Mouse (Mus musculus): ENCODE data around the gene Agap1. TPM values are rescaled to one million over a fixed set of nuclear protein-coding genes. Genes with fewer than 3 reads are reported as not detected.

Gene Agap1
- polyA plus RNA-seq, 1 experiment from 2014 or later: 1.6 TPM

DNA sequence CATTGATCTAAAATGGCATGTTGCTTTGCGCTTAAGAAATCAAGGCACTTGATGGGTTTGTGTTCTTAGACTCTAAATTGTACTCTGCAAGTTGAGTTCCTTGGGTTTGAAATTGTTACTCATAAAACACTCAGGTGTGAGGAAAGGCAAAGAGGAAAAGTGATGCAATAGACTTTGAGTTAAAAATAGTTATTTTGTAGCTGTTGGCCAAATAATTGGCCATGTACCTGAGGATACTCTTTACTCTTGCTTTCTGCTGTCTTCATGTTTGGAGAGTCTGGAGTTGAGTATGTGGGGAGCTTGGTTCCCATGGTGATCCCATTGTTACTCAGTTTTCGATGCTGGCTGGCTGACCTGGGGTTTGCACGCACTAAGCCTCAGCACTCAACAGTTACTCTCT lies 291.6 kb downstream of the Agap1 start:
- no peak for DNase-seq (ENCODE audit: low spot score)

DNA sequence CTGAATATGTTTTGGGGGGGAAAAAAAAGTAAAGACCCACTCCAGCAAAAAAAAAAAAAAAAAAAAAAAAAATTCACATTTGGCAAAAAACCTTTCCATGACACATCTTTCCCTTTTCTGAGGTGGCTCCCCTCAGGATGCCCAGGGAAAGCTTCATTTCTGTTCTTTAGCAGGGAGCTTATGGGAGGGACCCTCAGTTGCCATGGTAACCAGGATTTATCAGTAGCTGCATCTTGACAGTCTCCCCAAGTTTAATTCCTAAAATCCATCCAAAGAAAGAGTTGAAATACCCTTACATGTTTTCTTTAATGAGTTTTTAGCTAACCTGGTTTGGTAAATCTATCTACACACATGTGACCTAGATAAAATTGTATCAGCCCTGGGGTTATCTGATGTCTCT lies 295.1 kb downstream of the Agap1 start:
- no peak for DNase-seq (ENCODE audit: low spot score)

DNA sequence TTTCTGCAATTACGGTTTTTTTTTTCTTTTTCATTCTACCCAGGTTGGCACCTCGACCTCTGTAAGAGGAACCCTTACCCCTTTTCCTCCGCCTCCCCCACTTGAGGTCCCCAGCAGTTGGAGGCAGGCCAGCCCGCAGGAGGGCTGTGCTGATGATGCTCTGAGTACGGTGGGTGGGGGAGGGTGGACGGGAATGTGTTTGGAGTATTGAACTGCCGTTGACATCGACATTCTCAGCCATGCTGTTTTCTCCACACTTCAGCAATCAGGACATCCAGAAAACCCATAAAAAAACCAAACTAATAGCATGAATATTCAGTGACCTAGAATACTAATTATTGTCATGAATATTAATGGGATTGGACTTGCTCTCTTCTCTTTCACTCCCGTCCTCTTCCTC lies 295.9 kb downstream of the Agap1 start:
- DNase-seq (ENCODE audit: low spot score): no peak

DNA sequence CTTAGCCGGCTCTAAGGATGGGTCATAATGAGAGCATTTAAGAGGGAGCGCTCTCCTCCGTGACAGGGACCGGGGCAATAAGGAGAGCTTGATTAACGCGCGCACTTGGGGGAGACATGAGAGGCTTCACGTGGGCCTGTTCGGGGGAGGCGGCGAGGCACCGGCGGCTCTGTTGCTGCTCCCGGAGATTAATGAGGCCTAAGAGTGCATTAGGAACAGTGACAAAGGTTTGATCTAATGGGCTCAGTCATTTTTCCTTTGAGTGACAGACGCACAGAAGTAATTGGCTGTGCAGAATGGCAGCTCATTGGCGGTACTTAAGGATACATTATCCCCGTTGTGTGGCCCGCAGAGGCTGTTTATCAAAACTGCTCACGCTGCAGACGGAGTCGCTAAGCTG lies 296.3 kb downstream of the Agap1 start:
- DNase-seq (ENCODE audit: low spot score): no peak

DNA sequence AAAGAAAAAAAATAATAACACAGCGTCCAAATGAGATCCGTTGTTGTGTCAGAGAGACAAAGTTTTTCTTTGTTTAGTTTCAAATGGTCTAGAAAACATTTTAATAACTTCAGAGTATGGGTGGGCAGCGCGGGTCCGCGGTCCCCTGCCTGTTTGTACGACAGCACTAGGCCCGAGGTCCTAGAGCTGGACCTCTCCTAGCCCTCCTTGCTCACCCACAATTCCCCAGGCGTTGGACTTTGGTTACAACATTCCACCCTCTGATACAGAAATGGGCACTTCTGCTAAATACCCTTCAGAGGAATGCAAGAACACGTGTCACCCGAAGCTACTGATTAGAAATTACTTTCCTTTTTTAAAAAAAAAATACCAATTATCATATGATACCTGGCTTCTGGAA lies 296.7 kb downstream of the Agap1 start:
- no peak for DNase-seq (ENCODE audit: low spot score)

DNA sequence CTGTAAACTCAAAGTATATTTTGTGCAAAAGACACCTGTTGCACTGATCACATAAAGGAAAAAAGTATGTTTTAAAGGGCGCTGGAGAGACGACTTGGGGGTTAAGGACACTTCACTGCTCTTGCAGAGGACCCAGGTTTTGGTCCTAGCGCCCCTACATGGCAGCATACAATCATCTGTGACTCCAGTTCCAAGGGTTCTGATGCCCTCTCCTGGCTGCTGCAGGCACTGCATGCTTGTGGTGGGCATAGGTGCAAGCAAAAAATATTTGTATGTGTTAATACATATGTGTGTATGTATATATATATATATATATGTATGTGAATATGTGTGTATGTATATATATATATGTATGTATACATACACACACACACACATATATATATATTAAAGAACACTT lies 298.1 kb downstream of the Agap1 start:
- no peak for DNase-seq (ENCODE audit: low spot score)

DNA sequence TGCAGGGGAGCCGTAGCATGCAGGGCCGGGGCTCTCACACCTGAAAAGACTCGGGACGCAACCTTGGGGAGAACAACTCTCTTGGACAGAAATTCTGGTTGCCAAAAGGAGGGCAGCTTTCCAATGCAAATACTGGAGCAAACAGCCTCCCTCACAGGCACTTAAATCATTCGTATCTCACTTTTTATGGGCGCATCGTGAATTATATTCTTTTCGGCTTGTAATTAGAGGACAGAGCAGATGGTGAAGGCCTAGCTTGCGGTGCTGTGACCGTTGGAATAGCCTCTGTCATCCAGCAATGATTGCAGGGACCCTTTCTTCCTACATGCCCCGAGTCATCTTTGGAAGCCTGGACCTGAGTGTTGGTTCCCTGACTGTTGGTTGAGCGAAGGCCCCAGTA lies 300.8 kb downstream of the Agap1 start:
- DNase-seq (ENCODE audit: low spot score): no peak

DNA sequence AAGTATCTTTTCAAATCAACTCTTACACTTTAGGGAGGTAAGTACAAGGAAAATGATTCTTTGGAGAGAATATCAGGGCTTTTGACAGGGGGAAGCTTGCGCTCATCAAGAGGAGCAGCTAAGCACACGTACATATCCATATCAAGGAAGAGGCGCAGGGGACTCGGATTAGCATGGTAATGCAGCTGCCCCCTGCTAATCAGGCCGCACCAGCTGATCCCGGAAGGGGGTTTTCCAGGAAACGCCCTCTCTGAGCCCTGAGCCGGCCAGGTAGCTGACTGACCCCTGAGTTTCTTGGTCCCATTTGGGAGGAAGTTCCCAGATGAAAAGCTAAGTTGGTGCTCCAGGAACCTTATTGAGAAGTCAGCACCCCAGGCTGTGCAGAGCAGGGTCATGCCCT lies 301.8 kb downstream of the Agap1 start:
- DNase-seq (ENCODE audit: low spot score): no peak

DNA sequence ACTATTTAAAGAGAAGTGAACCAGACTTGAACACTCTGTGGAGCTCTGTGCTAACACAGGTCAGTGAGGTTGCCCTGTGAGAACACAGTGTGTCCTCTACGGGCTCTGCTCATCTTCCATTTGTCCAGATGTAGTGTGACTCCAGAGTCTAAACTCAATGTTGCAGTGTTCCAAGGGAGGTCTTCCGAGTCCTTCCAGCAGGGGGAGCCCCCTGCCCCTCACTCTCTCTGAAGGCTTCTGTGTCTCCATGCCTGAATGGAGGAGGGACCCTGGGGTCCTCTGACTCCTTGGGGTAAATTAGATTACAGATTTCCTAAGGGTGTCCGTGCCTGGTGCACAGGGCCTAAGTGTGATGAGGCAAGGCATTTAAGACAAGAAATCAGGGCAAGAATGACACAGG lies 302.9 kb downstream of the Agap1 start:
- no peak for DNase-seq (ENCODE audit: low spot score)

DNA sequence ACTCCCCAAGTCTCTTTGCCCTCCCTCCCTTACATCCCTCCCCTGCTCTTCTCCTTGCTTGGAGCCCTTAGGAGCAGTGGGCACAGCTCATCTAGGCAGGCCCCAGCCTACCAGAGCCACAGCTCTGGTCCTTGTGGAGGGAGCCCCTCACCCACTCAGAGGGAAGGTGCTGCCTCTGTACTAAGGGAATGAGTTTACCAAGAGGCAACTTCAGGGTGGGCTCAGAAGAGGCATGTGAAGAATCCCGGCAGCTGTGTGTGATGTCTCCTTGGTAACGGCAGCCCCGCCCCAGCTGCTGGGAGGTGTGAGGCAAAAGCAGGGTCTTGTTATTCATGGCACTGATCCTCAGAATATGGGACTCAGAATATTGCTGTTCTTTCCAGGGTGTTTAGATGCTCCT lies 309.3 kb downstream of the Agap1 start:
- DNase-seq (ENCODE audit: low spot score): no peak

DNA sequence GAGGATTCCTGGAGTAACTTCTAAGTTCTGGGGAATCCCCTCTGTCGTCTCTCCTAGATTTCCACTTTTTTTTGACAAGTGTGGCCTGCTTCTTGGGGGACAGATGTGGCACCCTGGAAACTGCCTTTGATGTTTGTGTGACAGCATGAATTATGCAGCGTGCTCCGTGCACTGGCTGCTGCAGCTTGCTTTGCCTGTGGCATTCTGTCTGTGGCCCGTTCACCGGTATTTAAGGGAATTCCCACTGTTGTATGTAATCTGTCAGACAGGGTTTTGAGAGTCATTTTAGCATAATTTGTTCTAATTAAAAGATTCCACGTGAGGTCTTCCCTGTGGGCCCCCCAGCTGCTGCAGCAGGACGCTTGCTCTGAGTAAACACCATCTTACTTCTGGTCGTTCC lies 312.3 kb downstream of the Agap1 start:
- no peak for DNase-seq (ENCODE audit: low spot score)

DNA sequence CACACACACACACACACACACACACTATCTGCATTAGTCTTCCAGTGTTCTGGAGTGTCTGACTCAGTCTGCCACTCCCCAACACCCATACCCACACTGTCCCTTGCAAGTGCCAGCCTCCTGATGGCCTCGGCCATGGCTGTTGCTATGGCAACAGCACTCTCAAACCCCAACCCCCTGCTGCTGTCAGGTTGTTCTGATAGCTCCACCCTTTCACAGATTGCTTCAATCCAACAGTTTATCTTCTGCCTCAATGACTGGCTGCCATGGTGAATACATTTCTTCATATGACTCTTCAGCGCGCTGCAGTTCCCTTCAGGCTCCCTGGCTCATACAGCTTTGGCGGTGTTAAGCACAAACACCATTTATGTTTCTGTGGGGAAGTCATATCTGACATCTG lies 315.0 kb downstream of the Agap1 start:
- no peak for DNase-seq (ENCODE audit: low spot score)

DNA sequence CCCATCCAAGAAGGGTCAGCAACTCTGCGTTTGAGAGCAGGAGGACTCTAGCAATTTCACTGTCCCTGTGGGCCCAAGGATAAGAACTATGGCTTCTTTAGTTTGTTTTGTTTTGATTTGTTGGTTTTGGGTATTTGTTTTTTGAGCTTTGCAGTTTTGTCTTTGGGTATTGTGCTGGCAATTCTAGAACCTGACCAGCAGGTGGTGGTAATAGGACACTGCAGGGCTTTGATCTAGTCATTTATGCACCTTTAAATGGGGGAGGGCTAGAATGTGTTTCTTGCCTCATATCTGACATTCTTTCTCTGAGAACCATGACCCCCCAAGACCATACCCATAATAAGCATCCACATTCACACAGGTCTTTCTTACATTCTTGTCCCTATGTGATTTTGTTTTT lies 315.7 kb downstream of the Agap1 start:
- DNase-seq (ENCODE audit: low spot score): no peak

DNA sequence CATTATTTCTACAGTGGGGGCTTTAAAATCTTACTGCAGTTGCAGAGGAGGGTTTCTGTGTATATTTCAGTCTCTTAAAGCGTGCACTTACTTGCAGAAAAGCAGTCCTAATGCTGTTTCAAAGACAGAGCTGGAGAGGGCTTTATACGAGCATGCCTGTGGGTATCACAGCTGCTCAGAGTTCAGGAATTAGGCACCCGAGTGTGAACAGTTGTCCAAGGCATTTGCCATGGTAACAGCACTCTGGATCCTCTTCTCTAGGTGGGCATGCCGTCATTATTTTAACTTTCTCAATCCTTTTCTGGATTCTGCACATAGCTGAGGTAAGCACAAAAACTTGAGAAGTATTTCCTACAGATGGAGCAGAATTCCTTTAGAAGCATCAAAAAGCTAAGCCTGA lies 321.1 kb downstream of the Agap1 start:
- DNase-seq (ENCODE audit: low spot score): no peak

DNA sequence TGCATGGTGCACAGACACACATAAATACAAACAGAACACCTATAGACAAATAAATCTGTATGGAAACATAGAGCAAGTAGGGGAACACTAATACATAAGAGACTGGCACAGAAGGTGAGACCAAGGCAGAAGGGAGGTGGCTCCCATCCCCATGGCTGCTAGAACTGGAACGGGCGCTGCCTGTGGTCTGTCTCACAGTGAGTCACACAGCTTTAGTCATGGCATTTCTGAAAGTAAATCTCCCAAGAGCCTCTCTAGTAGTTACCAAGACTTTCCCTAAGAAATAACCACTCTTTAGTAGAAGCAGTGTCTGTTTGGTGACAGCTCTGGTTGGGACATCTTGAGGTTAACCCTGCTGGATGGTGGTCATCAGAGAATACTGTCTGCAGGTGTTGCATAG lies 326.1 kb downstream of the Agap1 start:
- no peak for DNase-seq (ENCODE audit: low spot score)

DNA sequence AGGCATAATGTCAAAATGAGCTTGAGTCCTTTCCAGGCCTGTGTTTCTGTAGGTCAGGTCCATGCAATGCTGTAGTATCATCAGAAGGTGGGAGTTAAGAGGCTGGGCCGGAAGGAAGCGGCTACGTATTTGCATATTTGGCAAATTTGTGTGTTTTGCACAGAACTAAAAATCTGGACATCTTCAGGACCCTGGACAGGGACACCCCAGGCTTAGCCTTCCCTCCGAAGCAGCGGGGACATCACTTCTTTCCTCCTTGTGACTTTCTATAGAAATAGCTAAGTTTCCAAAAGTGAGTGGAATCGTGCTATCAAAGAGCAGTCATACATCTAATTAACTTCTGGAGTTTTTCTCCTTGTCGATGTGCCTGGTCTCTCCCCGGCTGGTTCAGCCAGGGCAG lies 327.3 kb downstream of the Agap1 start:
- no peak for DNase-seq (ENCODE audit: low spot score)

DNA sequence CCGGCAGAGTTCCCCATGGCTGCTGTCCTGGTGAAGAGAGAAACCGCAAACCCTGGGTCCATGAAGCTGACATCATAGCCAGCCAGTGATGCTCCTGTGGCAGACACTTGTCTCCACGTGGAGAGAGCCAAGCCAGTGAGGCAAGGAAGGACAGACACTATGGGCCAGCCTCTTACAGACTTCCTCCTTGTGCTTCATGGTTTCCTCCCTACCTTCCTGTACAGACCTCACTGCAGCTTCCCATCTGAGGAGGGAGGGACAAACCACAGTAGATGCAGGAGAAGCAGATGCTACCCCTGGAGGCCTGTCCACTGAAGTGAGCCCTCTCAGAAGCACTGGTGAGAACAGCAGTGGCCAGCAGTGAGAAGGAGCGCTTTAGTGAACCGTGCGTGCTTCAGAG lies 332.2 kb downstream of the Agap1 start:
- no peak for DNase-seq (ENCODE audit: low spot score)

DNA sequence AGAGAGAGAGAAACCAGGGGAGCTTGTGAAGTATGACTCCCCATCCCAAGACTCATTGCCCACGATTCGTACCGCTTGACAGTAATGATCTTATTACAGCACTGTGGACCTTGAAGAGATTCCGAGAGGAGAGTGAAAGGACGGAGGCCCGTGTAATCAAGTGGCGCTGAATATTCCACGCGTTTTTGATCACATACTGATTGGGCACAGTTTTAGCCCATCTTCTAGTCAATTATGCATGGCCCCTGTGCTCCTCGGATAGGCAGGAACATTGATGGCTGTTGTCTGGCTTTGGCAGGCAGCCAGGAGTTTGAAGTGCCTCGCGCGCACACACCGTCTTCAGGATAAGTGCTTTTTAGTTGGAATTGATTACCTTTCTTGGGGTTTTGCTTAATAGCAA lies 344.1 kb downstream of the Agap1 start:
- DNase-seq (ENCODE audit: low spot score): no peak

DNA sequence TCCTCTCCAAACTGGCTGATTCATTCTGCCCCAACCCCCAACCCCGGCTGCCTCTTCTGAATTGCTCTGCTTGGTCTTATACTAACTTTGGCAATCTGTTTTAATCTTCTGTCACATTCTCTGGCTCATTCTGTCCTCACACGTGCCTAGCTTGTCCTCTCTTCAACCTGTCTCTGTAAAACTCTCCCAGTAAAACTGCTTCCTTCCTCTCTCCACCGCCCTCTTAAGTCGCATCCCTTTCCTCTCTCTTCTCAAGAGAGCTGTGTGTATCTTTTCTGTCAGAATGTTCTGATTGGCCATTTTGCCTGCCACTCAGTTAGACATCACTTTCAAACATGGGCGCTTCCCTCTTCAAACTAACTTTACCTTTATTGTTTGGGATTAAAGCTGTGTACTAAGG lies 346.9 kb downstream of the Agap1 start:
- DNase-seq (ENCODE audit: low spot score): no peak

DNA sequence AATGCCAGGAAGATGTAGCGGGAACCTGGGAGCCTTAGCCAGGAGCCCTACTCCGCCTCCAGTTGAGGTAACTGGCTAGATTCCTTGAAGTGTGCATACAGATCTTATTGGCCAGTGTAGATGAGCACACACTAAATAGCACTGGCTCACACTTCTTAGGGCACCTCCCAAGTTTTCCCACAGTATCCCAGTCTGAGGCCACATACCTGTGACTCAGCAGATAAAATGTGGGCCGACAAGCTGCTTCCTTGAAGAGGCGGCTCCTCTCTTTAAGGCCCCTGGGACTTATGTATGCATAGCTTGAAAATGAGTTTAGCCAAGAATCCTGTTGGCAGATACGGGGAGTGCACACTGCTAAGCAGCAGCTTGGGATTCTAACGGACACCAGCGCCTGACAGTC lies 350.4 kb downstream of the Agap1 start:
- DNase-seq (ENCODE audit: low spot score): no peak

DNA sequence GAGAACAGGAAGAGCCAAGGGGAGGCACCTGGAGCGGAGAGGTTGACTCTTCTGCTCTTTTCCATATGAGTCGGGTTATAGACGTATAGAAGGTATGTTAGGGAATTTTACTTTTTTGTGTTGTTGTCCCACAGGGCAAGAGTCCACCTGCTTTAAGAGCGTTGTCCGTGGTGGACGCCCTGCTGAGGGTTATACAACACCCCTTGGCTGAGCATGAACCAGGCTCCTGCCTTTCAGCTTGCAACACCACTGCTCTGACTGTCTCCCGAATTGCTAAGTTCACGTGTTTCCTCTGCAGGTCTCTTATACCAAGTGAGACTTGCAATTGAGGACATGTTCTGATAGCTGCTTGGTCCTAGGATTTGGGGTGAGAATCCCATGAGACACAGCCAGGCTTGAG lies 358.2 kb downstream of the Agap1 start:
- DNase-seq (ENCODE audit: low spot score): no peak

DNA sequence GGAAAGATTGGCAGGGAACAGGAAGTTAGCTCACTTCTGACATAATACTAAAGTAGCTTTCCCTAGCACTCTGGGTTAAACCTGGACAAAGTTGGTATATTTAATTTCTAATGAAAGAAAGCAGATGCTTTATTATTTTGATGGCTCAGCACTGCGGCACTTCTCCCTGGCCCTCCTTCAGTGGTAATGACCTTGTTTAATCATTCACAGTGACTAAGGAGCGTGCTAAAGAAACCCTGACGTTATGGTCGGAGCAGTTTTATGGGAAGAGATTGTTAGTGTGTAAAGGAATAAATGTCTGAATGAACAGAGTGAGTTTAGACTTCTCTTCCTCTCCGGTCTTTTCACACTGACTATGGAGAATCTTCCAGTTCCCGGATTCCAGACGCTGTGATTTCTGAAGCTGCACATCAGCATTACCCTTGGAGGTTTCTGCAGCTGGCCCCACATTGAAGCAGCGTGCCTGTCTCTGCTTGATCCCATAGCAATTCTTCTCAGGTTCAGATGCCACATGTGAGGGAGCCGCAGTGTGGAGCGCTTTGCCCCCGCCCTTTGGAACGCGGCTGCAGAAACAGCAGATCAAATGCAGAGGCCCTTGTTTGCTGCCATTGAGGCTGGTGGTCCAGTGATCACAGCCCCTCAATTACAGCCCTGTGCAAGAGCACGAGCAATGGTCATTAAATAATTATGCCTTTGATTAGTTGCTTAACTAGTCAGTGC lies 362.0 kb downstream of the Agap1 start:
- no peak for DNase-seq (ENCODE audit: low spot score)

DNA sequence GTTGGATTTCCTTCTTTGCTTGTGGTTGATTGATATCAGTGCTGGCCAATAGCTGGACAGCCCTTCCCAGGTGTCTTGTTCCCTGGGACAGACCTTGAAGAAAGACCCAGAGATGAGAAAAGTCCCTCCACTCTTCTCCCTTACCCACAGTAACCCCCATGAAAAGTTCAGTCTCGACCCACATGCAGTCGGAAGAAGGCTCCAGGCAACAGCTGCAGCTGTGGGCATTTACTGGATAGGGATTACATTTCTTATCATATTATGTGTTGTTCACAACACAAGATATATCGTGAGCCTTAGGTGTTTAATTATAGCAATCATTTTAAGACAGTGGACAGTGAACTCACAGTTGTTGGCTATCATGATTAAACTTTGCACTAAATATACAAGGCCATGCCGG lies 367.2 kb downstream of the Agap1 start:
- DNase-seq (ENCODE audit: low spot score): no peak

DNA sequence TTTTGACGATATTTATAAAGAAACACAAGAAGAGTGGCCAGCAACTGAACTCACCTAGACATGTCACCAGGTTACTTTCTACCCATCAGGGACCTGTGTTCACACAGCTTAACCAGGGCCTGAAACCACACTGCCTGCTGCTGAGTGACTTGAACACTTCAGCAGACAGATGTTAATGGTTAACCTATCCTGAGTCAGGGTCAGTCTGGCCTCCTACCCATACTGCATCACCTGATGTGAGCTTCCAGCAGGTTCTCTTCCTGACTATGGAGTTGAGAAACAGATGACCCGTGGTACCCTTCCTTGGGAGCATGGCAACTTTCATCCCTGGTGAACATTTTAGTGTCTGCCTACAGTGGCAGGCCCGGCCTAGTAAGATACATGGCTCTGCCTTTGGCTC lies 367.8 kb downstream of the Agap1 start:
- DNase-seq (ENCODE audit: low spot score): no peak
